Mouse (Mus musculus) cerebellum, adult 9-10 months (tissue): ENCODE data around the gene Igsf9.
A peak's percentile ranks its signal among the peaks of the same experiment; 100 is the strongest.

Source experiments
- DNase-seq: peaks from one replicate; pipeline ENCODE4 v3.0.0; 2022

Gene Igsf9

DNA sequence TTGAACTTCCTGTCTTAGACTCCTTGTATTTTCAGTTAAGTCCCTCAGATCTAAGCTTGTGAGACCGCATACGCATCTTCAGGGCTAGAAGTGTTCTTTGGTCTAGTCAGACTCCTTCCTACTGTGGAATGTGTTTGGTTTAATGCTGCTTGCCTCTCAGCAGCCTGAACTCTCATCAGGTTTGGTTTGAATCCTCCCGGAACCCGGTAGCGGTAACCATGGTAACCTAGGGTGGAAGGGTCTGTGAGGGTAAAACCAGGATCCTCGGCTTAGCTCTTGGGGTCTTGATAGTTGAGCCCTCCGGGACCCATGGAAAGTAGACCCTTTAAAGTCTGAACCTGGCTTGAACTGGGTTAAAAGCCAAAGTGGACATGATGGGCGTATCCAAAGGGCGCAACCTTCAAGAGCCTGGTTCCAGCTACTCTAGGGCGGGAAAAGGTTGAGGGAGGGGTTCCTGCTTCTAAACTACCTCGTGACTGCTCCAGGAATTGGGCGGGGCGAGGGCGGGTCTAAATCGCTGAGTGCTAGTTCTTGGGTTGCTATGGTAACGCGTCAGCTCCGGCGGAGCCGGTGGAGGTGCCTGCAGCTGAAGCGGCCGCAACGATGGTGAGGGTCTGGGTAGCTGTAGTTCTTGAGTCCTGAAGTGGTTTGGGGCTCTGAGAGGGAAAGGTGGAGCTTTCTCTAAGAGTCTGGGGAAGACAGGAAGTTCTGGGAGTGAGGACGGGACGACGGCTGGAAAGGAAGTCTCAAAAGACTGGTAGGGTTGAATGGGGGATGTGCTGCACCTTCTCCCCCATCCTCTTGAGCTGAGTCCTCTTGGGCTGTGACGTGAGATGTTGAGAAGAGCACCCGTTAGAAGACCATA lies 39.2 kb downstream of the Igsf9 start, which contains the start of gene Cfap45:
TSS of gene Cfap45 (plus strand) at position 226 of the 865 bp plus-strand sequence.
- no peak for DNase-seq

DNA sequence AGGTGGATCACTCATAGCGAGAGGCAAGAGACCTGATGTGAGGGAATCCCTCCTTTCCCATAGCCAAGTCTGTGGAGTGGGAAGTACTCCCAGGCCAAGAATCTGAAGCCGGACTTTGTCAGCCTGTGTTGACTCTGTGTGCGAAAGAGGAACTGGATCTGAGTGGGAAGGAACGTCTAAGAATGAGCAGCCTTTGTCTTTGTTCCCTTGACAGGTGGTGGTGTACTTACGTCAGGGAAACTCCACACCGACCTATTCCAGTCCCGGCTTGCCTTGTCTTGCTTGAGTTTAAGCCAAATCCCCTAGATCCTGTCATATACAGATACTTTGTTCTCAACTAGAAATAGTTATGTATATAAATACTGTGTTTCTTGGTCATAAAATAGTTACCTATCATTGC lies 40.9 kb downstream of the Igsf9 start:
- DNase-seq = no peak

DNA sequence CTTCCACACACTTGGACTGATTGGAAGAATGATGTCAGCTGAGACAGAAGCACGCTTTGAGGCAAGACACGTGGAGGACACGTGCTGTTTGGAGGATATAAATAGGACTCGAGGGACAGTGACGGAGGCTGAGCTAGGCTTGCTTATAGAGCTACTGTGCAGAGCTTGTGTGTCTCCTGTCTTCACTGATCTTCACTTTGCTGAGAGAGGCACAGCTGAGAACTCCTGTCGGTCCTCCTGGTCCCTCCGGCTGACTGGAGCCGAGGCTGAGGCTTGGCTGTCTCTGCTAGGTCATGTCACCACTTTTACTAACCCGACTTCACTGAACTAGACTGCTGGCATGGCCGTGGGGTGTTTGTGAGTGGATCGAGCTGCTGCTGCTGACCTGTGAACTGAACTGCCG lies 42.1 kb downstream of the Igsf9 start:
- DNase-seq = no peak

- no peak for DNase-seq
These were observed 43.6 kb downstream of the Igsf9 start for GRCm38 (mm10) chr1:172525027-172525764.

DNA sequence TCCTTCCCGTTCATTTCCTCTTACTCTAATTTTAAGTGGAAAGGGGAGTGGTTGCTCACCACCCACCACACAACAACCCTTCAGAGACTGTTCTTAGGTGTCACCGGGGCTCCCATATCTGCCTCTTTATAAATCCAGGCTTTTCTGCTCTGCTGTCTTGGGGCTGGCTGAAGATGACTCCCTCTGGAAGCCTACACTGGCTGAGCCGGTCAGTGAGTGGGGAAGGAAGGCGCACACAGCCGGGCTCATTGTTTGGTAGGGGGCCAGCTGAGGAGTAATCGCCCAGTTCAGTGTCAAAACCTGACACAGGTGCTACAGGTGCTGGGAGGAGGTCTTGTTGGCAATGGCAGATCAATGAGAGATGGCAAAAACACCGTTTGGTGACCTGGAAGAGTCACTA lies 44.4 kb downstream of the Igsf9 start:
- no peak for DNase-seq

DNA sequence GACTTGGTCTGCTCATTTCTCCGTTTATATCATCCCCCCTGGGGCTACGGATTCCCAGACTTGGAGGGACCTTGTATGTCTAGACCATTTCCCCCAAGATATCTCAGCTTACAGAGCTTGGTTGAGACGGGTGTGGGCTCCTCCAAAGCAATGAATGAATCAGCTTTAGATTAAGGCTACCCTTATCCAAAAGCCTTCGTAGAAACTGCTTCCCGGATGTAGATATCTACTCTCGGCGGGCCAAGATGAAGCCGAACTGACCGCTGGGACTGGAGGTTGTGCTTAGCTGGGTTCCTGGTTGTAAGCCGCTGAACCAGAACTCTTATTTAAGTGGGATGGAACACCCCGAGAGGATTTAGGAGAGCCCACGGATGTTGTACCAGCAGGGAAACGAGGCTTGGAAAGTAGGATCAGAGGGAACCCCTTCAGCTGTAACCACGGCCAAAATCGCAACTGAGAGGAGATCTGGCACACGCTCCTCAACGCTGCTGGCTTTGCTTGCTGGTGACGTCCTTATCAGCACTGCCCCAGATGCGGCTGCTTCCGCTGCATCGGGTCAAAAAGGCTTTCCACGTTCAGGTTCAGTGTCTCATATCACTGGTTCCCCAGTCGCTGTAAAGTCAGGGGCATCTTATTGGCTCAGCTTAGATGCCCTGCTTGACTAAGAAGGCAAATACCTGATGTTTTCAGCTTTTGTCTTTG lies 44.9 kb downstream of the Igsf9 start:
- DNase-seq = no peak

GRCm38 (mm10) chr1:172527431-172527830 lies 45.8 kb downstream of the Igsf9 start:
- no peak for DNase-seq

GRCm38 (mm10) chr1:172528701-172529100 lies 47.1 kb downstream of the Igsf9 start:
- peak; percentile 90 for DNase-seq

GRCm38 (mm10) chr1:172530544-172531220 lies 49.1 kb downstream of the Igsf9 start:
- DNase-seq = no peak

DNA sequence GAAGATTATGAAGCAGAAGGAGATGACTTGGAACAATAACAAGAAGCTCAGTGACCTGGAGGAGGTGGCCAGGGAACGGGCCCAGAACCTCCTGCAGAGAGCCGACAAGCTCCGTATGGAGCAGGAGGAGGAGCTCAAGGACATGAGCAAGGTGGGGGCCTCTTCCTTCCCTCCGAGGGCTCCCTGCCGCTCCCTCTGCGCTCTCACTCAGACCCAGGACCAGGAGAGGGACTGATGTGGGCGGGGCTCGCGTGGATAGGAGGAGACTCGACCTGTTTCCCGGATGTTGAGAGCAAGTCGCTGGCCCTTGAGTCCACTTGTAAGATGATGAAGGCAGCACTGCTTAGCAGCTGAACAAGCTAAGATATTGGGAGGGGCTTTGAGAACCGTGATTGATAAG lies 51.0 kb downstream of the Igsf9 start:
- DNase-seq = peak; percentile 78

DNA sequence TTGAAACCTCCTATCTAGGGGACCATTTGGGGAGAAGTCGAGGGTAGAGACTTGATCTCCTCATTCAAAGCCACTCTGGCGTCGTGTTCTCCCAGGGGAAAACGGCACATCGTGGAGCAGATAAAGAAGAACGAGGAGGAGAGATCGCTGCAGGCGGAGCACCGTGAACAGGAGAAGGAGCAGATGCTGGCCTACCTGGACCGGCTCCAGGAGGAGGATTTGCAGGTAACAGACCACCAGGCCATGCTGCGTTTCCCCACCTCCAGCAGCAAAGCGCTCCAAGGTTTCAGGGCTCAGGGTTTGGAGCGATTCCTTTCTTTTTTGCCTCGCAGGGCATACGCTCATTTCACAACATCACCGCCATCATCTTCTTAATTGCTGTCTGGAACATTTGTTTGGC lies 53.5 kb downstream of the Igsf9 start:
- no peak for DNase-seq

DNA sequence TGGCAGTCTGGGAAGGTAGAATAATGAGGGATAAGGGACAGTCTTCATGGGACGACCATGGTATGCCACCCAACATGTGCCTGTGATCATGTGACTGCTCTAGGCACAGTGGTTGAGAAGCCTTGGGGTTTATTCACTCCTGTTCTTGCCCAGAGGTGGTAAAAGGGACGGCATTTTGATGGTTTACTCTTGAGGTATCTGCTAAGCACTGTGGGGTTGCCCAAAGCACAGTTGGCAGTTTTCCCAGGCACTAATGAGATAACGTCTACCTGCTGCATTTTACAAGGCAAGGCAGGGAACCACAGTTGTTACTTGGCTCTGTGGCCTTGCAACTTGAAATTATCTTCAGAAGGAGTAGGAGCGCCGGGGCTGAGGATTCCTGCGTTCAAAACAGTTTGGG lies 58.2 kb downstream of the Igsf9 start:
- no peak for DNase-seq

DNA sequence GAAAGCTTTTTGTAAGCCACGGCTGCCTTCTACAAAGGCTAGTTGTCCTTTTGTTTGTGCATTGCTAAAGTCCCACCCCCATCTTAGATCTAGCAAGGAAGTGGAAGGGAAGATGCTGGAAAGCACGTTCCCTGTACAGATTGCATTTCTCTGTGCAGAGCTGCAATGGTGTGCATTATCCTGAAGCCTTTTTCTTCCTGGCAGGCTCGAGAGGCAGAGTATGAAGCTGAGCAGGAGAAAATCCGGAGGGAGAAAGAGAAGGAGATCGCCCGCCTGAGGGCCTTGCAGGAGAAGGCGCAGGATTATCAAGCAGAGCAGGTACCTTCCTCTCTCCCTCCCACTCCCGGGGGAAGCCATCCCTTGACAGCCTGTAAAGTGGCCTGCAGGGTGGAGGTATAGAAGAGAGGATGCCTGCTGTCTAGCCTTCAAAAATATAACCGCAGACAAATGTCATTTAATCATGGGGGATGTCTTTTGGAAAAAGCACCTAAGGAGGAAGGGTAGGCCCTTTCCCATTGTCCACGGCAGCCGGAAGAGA lies 58.8 kb downstream of the Igsf9 start:
- no peak for DNase-seq

- no peak for DNase-seq
These were observed 64.5 kb downstream of the Igsf9 start for GRCm38 (mm10) chr1:172546062-172546461.
